Mouse (Mus musculus) bone marrow macrophage, adult 2 months (primary cell): Measurements from ENCODE around the gene Nsun4. TPM values are rescaled to one million over a fixed set of nuclear protein-coding genes. Genes with fewer than 3 reads are reported as not detected.

Experiments
- H3K27ac ChIP-seq: 2 replicates; pipeline ENCODE4 v1.5.1; 2012; ENCODE audit warnings: low read depth, low read length; ENCODE audit not compliant: insufficient read depth
- H3K4me1 ChIP-seq: 2 replicates; pipeline ENCODE4 v1.6.1; 2012; ENCODE audit warnings: low read length; ENCODE audit not compliant: control insufficient read depth, insufficient read depth
- H3K4me3 ChIP-seq: 2 replicates; pipeline ENCODE4 v1.5.1; 2012; ENCODE audit warnings: mild to moderate bottlenecking, low read length, moderate library complexity; ENCODE audit not compliant: insufficient read depth
- CTCF ChIP-seq: IDR thresholded peaks from 2 replicates; pipeline ENCODE4 v1.5.1; 2012; ENCODE audit warnings: low read depth, mild to moderate bottlenecking, low read length, moderate library complexity
- POLR2A ChIP-seq: IDR thresholded peaks from 2 replicates; pipeline ENCODE4 v1.6.1; 2012; ENCODE audit warnings: mild to moderate bottlenecking, low read depth, low read length, borderline replicate concordance
- polyA plus RNA-seq: library from polyadenylated mRNA; stranded (reverse); fragments of >200 nt; gene quantifications from 2 replicates; pipeline ENCODE4 v1.2.4, GENCODE M21; 2012; ENCODE audit not compliant: missing spikeins, insufficient read depth, insufficient read length

Gene Nsun4
- polyA plus RNA-seq, 1 experiment = 12.4 TPM

- peak within 1 kb of the TSS; percentile 91 for H3K4me3 ChIP-seq
- TF ChIP-seq CTCF (no peak), POLR2A (peak; percentile 62; the same call in 1 of the 2 replicates)
- H3K4me1 ChIP-seq = peaks cover 27% of the 10 kb centered on the region
- peak within 1 kb of the TSS; percentile 71 for H3K27ac ChIP-seq
Observed at GRCm38 (mm10) chr4:116074861-116075620, 21.4 kb upstream of the Nsun4 start, which contains the start of the genes Uqcrh and Lrrc41. Gene Uqcrh (minus strand): TSS chr4:116075071. Gene Lrrc41 (plus strand): TSS chr4:116075269.

GRCm38 (mm10) chr4:116074145-116074675 lies 20.5 kb upstream of the Nsun4 start:
- H3K4me3 ChIP-seq = peak overlapping the region; percentile 91
- H3K27ac ChIP-seq = peak overlapping the region; percentile 71; the same call in 1 of the 2 replicates
- no peak for TF ChIP-seq CTCF
- TF ChIP-seq POLR2A = no peak
- peaks cover 27% of the 10 kb centered on the region for H3K4me1 ChIP-seq

GRCm38 (mm10) chr4:116073146-116073545 lies 19.5 kb upstream of the Nsun4 start:
- H3K4me1 ChIP-seq = peaks cover 24% of the 10 kb centered on the region
- no peak overlapping the region for H3K4me3 ChIP-seq
- no peak overlapping the region for H3K27ac ChIP-seq
- TF ChIP-seq POLR2A = no peak
- TF ChIP-seq CTCF = no peak

GRCm38 (mm10) chr4:116070116-116070515 lies 16.4 kb upstream of the Nsun4 start:
- H3K4me3 ChIP-seq = no peak overlapping the region
- peaks cover 19% of the 10 kb centered on the region for H3K4me1 ChIP-seq
- H3K27ac ChIP-seq = no peak overlapping the region
- no peak for TF ChIP-seq POLR2A
- TF ChIP-seq CTCF = no peak

- Histone ChIP-seq H3K4me3 (no peak overlapping the region), H3K4me1 (no peaks in the 10 kb centered on the region), H3K27ac (no peak overlapping the region)
- TF ChIP-seq POLR2A = no peak
- no peak for TF ChIP-seq CTCF
Observed at GRCm38 (mm10) chr4:116063855-116064254, 10.2 kb upstream of the Nsun4 start.

- no peak for TF ChIP-seq POLR2A
- no peak for TF ChIP-seq CTCF
Observed at GRCm38 (mm10) chr4:116059012-116059726, 5.5 kb upstream of the Nsun4 start.

GRCm38 (mm10) chr4:116057559-116057958 lies 3.9 kb upstream of the Nsun4 start:
- no peak for TF ChIP-seq POLR2A
- no peak for TF ChIP-seq CTCF
- Histone ChIP-seq H3K4me3 (no peak overlapping the region), H3K4me1 (peaks cover 4% of the 10 kb centered on the region), H3K27ac (no peak overlapping the region)

More at GRCm38 (mm10) chr4:116059012-116059726, 5.5 kb upstream of the Nsun4 start:
- H3K27ac ChIP-seq = no peak overlapping the region
- peaks cover 4% of the 10 kb centered on the region for H3K4me1 ChIP-seq
- H3K4me3 ChIP-seq = no peak overlapping the region

GRCm38 (mm10) chr4:116052526-116053293 lies 966 bp downstream of the Nsun4 start:
- Histone ChIP-seq H3K27ac (peak overlapping the region; percentile 77), H3K4me3 (peak overlapping the region; percentile 65), H3K4me1 (peaks cover 5% of the 10 kb centered on the region)
- no peak for TF ChIP-seq CTCF
- no peak for TF ChIP-seq POLR2A

GRCm38 (mm10) chr4:116049211-116049610 lies 4.5 kb downstream of the Nsun4 start:
- Histone ChIP-seq H3K4me1 (peaks cover 7% of the 10 kb centered on the region), H3K4me3 (no peak overlapping the region), H3K27ac (no peak overlapping the region)
- TF ChIP-seq CTCF = no peak
- no peak for TF ChIP-seq POLR2A
